Mouse (Mus musculus): Measurements from ENCODE around the gene Dclk1.

The Dclk1 gene

DNA sequence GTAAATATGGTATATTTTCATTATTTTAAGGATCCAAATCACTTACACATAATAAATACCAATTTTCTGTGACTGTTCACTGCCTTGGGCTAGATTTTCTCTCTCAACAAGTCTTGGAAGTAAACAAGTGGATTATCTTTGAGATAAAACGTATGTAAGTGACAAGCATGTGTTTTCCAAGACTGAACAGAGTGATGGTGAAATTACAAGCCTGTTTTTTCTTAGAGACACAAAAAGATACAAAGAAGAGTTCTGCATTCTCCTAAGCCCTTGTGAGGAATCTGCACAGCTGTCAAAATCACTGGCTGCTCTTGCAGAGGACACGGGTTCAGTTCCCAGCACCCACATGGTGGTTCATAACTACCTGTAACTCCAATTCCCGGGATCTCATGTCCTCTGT is 151.4 kb downstream of the Dclk1 start:
- in situ Hi-C loops (cut with MboI; ENCODE audit: low sequenced_read_pairs) = no loop called here

DNA sequence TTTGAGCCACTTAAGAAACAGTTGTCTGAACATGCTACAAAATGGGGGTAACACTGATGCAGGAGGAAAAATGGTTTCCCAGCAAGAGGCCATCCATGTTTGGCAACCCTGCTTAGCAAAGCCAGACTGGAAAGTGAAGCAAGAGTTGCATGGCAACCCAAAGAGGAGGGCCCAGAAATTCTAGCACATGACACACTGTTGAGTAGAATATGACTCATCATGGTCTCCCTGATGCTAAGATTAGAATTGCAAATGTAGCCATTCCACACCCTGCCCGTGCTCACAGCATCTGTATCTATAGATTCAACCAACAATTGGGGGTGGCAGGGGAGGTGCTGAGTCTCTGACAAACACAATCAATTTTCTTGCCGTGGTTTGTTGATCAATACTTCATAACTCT is 154.6 kb downstream of the Dclk1 start:
- in situ Hi-C loops (cut with MboI; ENCODE audit: low sequenced_read_pairs) = no loop called here

DNA sequence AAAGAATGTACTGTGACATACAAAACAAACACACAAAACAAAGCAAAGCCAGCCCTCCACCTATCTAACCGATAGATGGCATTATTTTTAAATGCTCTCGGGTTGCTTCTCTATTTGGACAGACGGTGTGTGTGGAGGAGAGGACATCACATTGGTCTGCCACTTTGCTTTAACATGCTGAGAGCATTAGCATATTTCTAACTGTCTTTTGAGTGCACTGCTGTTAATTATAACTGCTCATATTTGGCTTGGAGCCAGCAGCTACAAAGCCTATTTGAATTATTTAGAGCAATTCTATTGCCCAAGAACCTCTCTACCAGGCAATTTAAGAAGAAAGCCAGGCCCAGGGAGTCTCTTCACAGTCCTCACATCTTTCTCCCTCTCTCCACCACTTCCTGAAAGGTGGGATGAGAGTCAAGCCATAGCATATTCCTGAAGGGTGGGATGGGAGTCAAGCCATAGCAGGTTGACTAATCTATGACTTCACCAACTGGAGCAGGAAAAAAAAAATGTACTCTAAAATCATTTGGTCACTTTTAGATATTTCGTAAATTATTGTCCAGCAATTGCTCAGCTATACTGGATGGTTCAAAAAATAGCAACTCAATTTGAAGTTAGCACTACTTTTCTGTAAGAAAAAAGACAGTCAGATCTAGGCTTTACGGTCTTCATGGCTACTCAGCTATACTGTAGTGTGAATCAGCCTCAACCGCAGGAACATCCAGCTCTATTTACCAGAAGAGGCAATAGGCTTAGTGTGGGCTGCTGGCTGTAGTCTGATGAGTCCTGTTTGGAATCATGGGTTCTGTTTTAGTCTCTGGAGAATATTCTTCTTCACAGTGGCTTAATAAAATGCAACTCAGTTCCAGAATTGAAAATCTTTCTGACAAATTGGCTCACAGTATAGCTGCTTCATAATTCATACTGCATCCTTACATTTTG is 155.9 kb downstream of the Dclk1 start:
- in situ Hi-C loops (cut with MboI; ENCODE audit: low sequenced_read_pairs) = no loop called here

DNA sequence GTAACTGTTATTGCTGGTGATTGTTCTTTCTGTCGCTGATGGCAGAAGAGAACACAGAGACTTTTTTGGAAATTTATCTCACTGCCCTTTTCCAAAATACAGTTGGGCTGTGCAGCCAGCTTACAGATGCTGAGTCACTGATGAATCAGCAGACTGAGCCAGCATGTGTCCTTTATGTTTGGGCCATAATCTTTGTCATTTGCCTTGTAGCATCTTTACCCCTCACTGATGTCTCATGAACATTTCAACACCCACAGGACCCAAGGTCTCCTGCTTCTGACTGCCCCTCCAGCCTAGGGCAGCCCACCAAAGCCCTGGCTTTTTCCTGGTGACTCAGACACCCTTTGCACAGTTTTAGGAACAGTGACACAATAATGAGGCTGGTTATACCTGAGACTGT is 159.1 kb downstream of the Dclk1 start:
- in situ Hi-C loops (cut with MboI; ENCODE audit: low sequenced_read_pairs) = no loop called here

DNA sequence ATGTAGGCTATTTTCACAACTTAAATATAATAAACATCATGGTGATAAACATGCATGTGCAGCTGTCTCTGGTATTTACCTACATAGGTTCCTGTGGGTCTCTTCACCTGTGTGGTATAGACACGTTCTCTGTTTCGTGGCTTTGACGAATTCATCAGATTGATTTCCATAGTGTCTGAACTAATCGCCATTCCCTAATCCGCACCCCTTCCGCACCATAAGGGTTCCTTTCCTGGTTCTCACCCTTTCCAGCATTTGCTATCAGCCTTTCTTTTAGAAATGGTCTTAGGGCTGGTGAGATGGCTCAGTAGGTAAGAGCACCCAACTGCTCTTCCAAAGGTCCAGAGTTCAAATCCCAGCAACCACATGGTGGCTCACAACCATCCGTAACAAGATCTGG is 162.6 kb downstream of the Dclk1 start:
- in situ Hi-C loops (cut with MboI; ENCODE audit: low sequenced_read_pairs) = no loop called here

DNA sequence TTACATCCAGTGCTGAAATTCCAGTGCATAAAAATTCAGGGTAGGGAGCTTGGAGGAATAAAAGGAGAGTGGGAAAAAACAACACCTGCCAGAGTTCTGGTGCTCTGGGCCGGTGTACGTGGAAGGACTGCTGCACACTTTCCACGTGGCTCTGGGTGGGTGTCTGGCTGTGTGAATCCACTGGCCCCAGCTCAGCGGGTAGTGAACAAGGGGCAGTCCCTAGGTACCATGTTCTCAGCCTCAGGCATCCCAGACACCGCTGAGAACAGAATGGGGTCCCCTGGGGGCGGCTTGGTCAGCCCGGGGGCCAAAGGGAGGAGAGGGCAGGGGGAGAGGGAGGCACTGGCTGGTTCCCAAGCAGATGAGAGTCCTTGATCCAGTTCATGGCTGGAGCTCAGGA is 164.5 kb downstream of the Dclk1 start:
- in situ Hi-C loops (cut with MboI; ENCODE audit: low sequenced_read_pairs) = no loop called here

DNA sequence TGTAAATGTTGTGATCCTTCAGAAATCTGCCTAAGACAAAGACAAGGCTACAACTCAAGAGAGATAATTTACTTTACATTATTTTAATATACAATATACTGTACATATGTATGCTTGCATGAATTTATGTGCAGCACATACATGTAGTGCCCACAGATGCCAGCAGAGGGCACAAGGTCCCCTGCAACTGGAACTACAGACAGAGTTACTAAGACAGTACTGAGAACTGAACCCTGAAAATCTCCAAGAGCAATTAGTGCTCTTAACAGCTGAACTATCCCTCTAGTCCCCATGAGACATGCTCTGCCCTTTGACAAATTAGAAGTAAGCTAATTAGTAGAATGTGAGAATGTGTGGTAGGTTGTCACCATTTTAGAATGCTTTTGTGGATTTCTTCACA is 169.4 kb downstream of the Dclk1 start:
- in situ Hi-C loops (cut with MboI; ENCODE audit: low sequenced_read_pairs) = no loop called here

DNA sequence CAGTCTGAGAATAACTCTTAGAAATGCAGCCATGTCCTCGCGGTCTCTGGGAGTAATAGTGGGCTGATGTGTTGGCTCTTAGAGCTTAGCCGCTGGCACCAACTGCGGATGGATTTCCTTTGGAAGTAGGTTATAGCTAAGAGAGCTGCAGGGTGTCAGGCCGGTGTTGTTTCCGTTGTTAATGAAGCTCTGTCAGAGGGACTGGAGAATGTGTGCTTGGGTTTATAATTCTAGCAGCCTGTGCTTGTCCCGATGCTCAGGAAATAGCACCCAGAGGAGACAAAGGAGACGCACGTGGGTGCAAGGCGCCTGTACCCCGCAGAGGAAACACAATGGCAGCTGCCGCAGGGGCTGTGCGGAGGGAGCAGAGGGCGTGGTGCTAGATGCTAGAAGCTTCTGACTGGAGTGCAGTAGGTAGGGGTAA is 173.4 kb downstream of the Dclk1 start:
- in situ Hi-C loops (cut with MboI; ENCODE audit: low sequenced_read_pairs) = no loop called here

DNA sequence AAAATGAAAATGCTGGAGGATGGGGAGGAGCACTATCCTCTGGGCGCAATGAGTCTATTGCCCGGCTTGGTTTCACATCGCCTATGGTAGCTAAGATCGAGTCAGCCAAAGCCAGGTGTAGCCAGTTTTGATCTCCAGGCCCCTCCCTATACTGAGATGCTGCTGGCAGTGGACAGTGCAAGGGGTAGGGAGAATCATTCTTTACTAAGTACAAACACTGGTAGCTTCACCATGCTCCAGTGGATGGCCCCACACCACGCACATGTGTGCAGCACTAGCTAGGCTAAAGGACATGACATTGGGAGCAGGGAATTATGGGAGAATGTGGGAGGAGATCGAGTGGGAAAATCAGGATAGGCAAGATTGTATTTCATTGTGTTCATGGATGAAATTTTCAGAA is 176.7 kb downstream of the Dclk1 start:
- in situ Hi-C loops (cut with MboI; ENCODE audit: low sequenced_read_pairs) = no loop called here

DNA sequence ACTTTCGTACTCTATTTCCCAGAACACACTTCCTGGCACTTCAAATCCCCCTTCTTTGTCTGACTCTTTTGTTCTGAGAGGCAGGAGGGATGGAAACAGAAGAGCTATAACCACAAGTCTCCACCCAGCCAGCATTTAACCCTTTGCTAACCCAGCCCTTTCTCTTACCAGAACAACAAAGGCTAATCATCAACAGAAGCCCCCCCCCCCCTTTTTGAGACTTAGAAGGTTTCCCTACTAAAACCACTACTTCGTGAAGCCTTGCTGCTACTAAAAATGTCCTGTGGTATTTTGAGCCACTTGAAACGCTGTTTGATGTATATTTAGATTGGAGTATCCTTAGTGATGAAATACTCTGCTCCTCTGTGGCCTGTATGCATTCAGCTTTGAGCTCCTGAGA is 177.2 kb downstream of the Dclk1 start:
- in situ Hi-C loops (cut with MboI; ENCODE audit: low sequenced_read_pairs) = no loop called here

DNA sequence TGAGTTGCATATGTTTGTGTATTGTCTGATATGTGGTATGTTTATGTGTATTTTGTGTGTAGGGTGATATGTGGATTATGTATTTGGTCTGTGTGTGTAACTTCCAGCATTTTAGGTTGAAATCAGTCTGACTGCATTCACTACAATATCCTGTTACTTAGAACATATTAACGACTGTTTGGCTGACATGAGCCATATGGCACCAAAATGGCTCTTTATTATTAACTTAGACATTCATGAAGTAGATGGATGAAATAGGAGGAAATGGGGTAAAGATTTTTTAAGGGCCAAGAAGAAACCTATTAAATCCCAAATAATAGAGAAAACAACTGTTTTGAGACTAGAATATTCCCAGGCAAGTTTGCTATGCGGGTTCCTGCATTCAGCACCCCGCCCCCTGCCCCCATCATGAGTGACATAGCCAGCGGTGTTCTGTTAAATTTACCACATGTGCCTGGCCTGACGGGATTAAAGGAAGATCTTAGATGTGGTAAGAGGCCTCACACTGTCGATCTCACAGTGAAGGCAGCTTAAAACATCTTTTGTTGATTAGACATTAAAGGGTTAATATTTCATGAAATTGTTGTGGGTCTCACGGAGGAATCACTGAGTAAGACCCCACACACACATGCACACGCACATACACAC is 178.4 kb downstream of the Dclk1 start:
- in situ Hi-C loops (cut with MboI; ENCODE audit: low sequenced_read_pairs) = no loop called here

DNA sequence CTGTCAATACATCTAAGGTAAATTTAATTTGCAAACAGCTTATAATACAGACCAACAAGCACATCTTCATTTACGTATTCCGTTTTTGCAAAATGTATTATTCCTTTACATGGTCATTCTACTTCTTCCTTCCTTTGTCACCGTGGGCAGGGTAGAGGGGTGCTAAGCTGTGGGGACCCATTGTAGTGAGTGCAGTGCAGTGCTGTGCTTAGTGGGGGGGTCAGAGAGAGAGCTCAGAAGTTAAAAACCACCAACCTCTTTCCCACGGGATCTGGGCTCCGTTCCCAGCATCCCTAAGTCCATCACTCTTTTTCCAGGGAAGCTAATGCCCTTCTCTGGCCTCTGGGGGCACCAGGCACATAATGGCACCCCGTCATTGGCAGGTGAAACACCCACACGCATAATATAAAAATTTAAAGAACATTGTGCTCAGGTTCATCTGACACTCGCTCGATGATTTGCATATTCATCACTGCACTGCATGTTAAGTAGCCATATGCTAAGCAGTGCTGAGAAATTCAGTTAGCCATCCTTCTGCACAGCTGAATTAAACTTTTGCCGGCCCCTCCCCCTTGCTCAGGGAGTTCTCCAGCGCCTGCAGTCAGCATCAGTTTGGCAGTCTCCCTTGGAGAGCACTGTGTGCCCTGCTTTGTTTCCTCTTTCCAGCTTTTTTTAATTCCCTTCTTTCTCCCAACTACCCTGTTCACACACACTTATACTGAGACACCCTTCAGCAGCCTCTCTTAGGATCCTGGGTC is 181.7 kb downstream of the Dclk1 start:
- in situ Hi-C loops (cut with MboI; ENCODE audit: low sequenced_read_pairs) = no loop called here

DNA sequence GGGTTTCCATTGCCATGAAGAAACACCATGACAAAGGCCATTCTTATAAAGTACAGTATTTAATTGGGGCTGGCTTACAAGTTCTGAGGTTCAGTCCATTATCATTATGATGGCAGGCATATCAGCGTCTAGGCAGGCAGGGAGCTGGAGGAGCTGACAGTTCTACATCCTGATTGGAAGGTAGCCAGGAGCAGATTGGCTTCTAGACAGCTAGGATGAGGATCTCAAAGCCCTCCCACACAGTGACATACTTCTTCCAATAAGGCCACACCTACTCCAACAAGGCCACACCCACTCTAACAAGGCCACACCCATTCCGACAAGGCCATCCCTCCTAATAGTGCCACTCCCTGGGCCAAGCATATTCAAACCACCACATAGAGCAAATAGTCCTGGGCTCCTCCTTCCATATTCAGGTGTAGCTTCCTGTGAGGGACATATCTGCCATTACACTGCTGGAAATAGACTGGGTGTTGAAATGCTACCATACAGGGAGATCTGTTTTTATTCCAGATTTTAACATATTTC is 187.9 kb downstream of the Dclk1 start:
- in situ Hi-C loops (cut with MboI; ENCODE audit: low sequenced_read_pairs) = no loop called here

DNA sequence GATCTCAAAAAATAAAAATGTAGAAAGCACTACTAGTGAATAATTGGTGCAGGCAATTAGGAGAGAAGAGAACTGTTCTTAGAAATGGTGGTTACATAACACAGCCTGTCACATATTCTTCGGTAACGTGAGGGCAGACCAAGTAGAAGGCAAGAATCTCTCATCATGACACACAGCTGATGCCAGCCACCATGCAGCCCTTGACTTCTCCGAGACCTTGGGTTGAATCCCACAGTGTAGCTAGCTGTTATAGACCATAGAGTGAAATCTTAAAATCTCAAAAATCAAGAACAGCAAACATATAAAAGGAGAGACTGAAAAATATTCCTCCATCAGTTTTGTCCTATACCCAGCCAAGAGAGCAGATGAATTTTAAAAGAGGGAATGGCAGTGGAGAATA is 189.1 kb downstream of the Dclk1 start:
- in situ Hi-C loops (cut with MboI; ENCODE audit: low sequenced_read_pairs) = no loop called here

DNA sequence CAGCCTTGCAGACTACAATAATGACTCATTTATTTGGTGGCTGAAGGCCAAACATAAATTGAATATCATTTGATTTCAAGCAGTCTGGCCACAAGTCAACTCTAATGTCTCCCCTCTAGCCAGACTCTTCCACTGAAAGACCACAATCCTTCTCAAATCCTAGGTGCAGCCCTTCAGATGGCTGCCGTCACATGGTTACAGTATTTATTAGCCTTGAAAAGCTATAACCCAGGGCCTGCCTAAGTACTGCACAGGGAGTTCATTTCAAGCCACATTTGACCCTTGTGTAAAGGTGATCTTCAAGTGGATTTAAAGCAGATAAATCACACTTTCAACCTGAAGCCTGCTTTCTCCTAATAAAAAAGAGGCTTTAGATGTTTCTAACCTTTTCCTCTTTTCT is 192.1 kb downstream of the Dclk1 start:
- in situ Hi-C loops (cut with MboI; ENCODE audit: low sequenced_read_pairs) = no loop called here

DNA sequence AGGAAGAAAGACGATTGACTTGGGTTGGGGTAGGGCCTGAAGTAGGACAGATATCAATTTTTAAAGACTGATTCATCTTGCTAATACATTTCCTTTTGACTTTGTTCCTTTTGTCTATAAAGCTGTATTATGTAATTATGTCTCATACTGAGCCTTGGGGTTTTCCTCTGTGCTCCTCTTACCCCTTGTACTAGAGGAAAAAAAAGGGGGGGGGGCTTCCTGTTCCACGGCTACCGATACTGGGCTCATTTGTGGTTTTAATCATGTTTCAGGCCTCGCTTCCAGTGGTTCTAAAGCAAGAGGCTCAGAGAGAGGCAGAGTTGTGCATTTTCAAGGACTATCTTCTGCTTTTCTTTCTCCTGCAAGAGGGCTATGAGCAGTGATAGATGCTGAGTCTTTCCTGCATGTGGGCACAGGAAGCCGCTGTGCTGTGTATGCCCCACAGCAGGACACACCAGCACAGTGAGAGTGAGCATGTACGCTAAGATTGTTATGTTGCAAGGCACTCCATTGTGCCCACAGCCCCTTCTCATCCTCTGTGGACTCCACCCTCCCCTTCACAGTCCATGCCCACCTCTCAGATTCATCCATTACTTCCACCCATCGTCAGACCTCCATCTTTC is 196.8 kb downstream of the Dclk1 start:
- in situ Hi-C loops (cut with MboI; ENCODE audit: low sequenced_read_pairs) = no loop called here

DNA sequence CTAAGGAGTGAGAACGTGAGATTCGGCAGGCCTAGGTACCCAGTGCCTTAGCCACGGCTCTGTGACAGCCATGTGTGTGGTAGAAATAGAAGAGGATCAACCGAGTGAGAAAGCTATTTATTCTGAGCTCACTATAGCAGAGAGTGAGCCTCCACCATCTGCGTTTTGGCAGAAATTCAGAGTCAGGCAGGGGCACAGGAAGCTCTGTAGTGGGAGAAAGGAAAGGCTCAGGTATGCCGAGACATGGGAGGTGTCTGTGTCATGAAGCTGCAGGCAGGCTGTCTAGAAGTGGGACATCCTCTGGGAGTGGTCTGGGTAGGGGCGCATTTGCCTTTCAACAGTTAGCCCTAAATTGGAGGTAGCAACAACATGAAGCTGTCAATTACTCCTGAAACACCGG is 198.2 kb downstream of the Dclk1 start:
- in situ Hi-C loops (cut with MboI; ENCODE audit: low sequenced_read_pairs) = no loop called here

DNA sequence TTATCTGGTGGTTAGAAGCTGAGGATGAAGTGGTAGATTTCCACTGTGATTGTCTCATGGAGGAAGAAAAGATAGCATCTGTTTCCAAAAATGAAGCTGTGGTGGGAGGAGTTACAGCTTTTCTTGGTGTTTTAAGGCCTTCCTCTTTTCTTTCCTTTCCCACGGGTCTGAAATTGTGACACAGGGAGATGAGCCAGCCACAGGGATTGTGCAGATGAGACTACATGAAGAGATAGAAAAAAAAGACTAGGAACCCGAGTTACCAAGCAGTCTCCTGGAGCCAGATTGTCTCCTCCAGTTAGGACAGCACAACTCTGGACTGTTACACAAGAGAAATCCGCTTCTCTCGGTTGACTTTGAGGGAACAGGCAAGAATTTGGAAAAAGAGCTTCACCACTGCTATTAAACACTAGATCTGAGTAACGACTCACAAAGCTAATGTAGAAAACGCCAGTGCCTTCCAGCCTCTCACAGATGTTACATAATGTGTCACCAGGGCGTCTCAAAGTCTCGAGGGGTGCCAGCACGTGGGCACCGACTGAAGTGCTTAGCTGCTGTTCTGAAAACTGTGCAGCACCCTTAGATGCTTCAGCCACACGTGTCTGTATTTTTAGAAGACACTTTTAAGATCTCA is 200.0 kb downstream of the Dclk1 start:
- in situ Hi-C loops (cut with MboI; ENCODE audit: low sequenced_read_pairs) = no loop called here

DNA sequence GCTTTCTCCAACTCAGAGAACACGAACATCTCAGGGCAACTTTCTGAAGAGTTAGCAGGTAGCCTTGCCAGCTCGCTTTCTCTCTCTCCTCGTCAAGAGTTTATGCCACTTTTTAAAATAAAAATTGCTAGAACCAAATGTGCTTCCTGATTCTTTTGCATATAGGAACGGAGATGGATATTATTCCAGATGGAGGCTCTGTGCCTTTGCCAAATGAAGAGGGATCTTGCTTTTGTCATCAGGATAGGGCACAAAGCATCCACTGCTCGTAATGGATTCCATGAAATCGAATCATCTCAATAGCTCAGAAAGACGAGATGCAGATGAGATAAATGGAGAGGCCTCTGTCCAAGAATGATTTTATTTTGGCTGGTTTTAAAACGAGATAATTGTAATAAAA is 201.1 kb downstream of the Dclk1 start:
- in situ Hi-C loops (cut with MboI; ENCODE audit: low sequenced_read_pairs) = no loop called here

DNA sequence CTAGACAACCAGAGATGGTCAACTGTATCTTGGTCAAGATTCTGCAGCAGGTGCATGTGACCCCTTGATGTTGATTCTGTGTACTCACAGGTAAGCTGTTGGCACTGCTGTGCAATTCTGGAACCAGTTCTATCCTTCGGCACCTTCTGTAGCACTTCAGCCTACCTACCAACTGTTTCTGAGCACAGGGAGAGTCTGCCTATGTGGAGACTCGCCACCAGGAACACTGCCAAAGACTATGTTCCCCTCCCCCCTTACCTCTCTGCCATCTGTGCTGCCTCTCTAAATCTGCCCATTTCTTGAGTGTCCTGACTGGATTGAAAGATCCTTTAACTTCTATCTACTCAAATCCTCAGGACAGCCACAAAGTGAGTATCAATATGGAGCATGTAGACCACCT is 201.6 kb downstream of the Dclk1 start:
- in situ Hi-C loops (cut with MboI; ENCODE audit: low sequenced_read_pairs) = no loop called here

DNA sequence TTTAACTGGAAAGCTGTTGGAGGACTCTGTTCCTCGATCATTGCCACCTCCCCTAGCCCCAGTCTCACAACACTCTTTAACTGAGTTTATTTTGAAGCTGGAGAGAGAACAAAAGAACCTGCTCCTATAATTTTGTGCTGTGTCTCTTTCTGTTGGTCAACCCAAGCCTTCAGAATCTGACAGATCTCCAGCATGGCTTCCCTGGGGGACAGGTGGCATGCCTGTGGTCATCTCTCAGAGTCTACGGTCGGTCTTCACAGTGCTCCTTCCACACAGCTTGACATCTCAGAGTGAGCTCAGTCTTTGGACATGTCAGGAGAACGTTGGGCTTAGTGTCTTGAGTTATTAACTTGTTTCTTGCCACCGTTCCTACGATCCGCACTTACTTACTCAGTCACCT is 204.5 kb downstream of the Dclk1 start:
- in situ Hi-C loops (cut with MboI; ENCODE audit: low sequenced_read_pairs) = no loop called here
